Mouse (Mus musculus): ENCODE results near the gene Scn4a. TPM values are rescaled to one million over a fixed set of nuclear protein-coding genes. Genes with fewer than 3 reads are reported as not detected.
"Not testable (repeated sequence)": the region's sequence is repeated elsewhere in the genome, so short reads cannot be mapped to it uniquely, and the experiment has no call there.

Gene Scn4a
- polyA plus RNA-seq (2014; fragmentation: Nextera tagmentation; extraction: Ambion mirVana), result 0.13 TPM in 1 of 2 replicates, not detected in the other

DNA sequence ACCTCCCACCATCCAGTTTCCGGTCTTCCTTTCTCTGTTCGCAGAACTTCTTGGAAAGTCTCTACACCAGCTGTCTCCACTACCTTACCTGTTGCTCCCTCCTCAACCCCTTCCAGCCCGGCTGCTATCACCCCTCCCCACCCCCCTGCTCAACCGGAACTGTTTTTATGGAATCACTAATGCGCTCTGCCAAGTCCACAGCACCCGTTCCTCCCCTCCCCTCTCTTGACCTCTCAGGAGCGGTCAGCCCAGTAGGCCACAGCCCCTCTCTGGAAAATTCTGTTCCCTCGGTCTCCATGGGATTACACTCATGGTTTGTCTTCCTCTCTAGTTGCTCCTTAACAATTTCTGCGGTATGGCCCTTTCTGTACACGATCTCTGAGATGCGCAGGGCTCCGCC is at the start of gene Scn4a:
TSS of gene Scn4a (minus strand) at position 101 of the 400 bp plus-strand sequence.
- no peak within 1 kb of the TSS for H3K4me2 ChIP-seq (replicated peaks; ENCODE audit: low read depth, low read length)

DNA sequence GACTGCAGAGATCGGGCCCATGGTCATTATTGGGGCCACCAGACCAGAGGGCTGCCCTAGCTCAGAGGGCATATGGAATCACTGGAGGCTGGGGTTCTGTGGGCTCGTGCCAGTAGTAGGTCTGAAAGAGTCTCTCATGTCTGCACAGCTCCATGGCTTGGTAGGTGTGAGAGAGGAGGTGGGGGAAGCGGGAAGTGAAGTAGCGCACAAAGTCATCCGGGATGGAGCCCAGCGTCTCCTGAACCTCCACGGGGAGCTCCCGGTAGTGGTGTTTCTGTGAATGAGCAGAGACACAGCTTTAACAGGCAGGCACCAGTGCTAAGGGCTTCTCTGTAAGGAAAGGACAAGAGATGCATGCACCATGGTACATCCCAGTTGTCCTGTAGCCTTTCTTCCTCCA is 45.4 kb upstream of the Scn4a start:
- Histone ChIP-seq H3K4me2 (replicated peaks; ENCODE audit: low read depth, low read length) (no peak overlapping the region), H3K4me3 (ENCODE audit: low read depth, low read length) (no peak overlapping the region), H3K27ac (ENCODE audit: low read length) (no peak overlapping the region), H3K27me3 (ENCODE audit: control insufficient read depth, insufficient read depth, low read length) (no peaks in the 10 kb centered on the region), H3K4me1 (ENCODE audit: control insufficient read depth, insufficient read depth, low read length) (no peaks in the 10 kb centered on the region), H3K9me3 (ENCODE audit: control insufficient read depth, low read depth, low read length) (no peaks in the 10 kb centered on the region), H3K36me3 (ENCODE audit: control insufficient read depth, insufficient read depth, low read length) (peaks cover 16% of the 10 kb centered on the region), H3K9ac (replicated peaks; ENCODE audit: low read depth, low read length) (no peak overlapping the region)
- ATAC-seq (ENCODE audit: insufficient number of reproducible peaks, insufficient read depth, low FRiP score, low read depth), result no peak
- WGBS, result 84% methylated on average over 8 of the region's 8 CpGs

More for the DNA sequence above, at the start of gene Scn4a:
- Histone ChIP-seq H3K4me1 (ENCODE audit: control insufficient read depth, insufficient read depth, low read length) (no peaks in the 10 kb centered on the region), H3K27me3 (ENCODE audit: control insufficient read depth, insufficient read depth, low read length) (no peaks in the 10 kb centered on the region), H3K27ac (ENCODE audit: low read length) (no peak within 1 kb of the TSS), H3K36me3 (ENCODE audit: control insufficient read depth, insufficient read depth, low read length) (no peaks in the 10 kb centered on the region), H3K9ac (replicated peaks; ENCODE audit: low read depth, low read length) (no peak within 1 kb of the TSS), H3K9me3 (ENCODE audit: control insufficient read depth, low read depth, low read length) (no peaks in the 10 kb centered on the region), H3K4me3 (ENCODE audit: low read depth, low read length) (no peak within 1 kb of the TSS)
- 86% methylated on average over 12 of the region's 12 CpGs for WGBS
- no peak for ATAC-seq (ENCODE audit: insufficient number of reproducible peaks, insufficient read depth, low FRiP score, low read depth)

DNA sequence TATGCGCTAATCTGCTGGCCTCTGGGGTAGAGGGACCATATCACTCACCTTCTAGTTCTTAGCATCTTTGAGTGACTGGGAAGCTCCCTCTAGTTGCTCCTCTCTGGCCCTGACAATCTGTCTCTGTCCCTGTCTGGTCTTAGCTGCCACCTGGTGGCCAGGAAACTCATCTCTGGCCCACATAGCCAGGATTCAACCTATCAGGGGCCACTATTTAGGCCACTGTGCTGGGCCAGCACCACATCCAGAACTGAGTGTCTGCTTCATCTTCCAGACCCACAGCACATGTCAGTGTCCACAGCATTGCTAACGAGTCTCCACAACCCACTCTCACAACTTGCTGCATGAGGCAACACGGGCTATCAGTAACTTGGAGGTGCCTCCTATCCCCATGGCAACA is 44.6 kb upstream of the Scn4a start:
- no peaks in the 10 kb centered on the region for H3K9me3 ChIP-seq (ENCODE audit: control insufficient read depth, low read depth, low read length)
- no peak for ATAC-seq (ENCODE audit: insufficient number of reproducible peaks, insufficient read depth, low FRiP score, low read depth)
- WGBS, result 87% methylated on average over 3 of the region's 3 CpGs
- no peak overlapping the region for H3K9ac ChIP-seq (replicated peaks; ENCODE audit: low read depth, low read length)
- no peak overlapping the region for H3K4me2 ChIP-seq (replicated peaks; ENCODE audit: low read depth, low read length)
- H3K4me3 ChIP-seq (ENCODE audit: low read depth, low read length), result no peak overlapping the region
- no peaks in the 10 kb centered on the region for H3K4me1 ChIP-seq (ENCODE audit: control insufficient read depth, insufficient read depth, low read length)
- peaks cover 13% of the 10 kb centered on the region for H3K36me3 ChIP-seq (ENCODE audit: control insufficient read depth, insufficient read depth, low read length)
- no peak overlapping the region for H3K27ac ChIP-seq (ENCODE audit: low read length)
- H3K27me3 ChIP-seq (ENCODE audit: control insufficient read depth, insufficient read depth, low read length), result no peaks in the 10 kb centered on the region

DNA sequence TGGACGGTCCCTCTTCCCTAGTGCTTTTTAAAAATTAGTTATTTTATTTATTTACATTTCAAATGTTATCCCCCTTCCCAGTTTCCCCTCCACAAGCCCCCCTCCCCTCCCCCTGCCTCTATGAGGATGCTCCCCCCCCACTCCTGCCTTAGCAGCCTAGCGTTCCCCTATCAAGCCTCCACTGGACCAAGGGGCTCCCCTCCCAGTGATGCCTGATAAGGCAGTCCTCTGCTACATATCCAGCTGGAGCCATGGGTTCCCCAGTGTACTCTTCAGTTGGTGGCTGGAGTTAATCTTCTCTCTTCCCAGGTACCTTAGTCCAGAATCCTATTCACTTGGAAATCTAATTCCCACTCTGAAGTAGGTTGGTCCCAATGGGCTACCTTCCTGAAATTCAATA is 41.0 kb upstream of the Scn4a start:
- ATAC-seq (ENCODE audit: insufficient number of reproducible peaks, insufficient read depth, low FRiP score, low read depth); H3K9ac ChIP-seq (replicated peaks; ENCODE audit: low read depth, low read length); H3K27me3 ChIP-seq (ENCODE audit: control insufficient read depth, insufficient read depth, low read length); H3K4me1 ChIP-seq (ENCODE audit: control insufficient read depth, insufficient read depth, low read length); H3K4me3 ChIP-seq (ENCODE audit: low read depth, low read length); H3K4me2 ChIP-seq (replicated peaks; ENCODE audit: low read depth, low read length); H3K27ac ChIP-seq (ENCODE audit: low read length); H3K36me3 ChIP-seq (ENCODE audit: control insufficient read depth, insufficient read depth, low read length); H3K9me3 ChIP-seq (ENCODE audit: control insufficient read depth, low read depth, low read length): not testable (repeated sequence)
- WGBS, result 89% methylated on average over 2 of the region's 2 CpGs

DNA sequence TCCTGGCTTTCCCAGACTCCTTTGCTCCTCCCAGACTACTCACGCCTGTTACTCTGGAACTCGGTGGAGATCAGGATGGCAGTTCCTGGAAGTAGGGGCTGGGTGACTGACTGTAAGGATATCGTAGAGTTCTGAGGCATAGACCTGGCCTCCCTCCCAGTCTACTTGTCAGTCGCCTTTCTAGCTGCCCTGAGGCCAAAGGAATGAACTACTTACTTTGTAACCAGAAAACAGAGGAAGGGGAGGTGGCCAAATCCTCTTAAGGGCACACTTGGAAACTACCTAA is 40.2 kb upstream of the Scn4a start:
- no peak for ATAC-seq (ENCODE audit: insufficient number of reproducible peaks, insufficient read depth, low FRiP score, low read depth)
- 52% methylated on average over 4 of the region's 4 CpGs for WGBS
- Histone ChIP-seq H3K4me2 (replicated peaks; ENCODE audit: low read depth, low read length) (no peak overlapping the region), H3K36me3 (ENCODE audit: control insufficient read depth, insufficient read depth, low read length) (0 out of 2 replicates have a peak, but pooled peaks cover 2% of the 10 kb centered on the region), H3K9me3 (ENCODE audit: control insufficient read depth, low read depth, low read length) (no peaks in the 10 kb centered on the region), H3K27ac (ENCODE audit: low read length) (no peak overlapping the region), H3K9ac (replicated peaks; ENCODE audit: low read depth, low read length) (no peak overlapping the region), H3K27me3 (ENCODE audit: control insufficient read depth, insufficient read depth, low read length) (no peaks in the 10 kb centered on the region), H3K4me1 (ENCODE audit: control insufficient read depth, insufficient read depth, low read length) (no peaks in the 10 kb centered on the region), H3K4me3 (ENCODE audit: low read depth, low read length) (no peak overlapping the region)

DNA sequence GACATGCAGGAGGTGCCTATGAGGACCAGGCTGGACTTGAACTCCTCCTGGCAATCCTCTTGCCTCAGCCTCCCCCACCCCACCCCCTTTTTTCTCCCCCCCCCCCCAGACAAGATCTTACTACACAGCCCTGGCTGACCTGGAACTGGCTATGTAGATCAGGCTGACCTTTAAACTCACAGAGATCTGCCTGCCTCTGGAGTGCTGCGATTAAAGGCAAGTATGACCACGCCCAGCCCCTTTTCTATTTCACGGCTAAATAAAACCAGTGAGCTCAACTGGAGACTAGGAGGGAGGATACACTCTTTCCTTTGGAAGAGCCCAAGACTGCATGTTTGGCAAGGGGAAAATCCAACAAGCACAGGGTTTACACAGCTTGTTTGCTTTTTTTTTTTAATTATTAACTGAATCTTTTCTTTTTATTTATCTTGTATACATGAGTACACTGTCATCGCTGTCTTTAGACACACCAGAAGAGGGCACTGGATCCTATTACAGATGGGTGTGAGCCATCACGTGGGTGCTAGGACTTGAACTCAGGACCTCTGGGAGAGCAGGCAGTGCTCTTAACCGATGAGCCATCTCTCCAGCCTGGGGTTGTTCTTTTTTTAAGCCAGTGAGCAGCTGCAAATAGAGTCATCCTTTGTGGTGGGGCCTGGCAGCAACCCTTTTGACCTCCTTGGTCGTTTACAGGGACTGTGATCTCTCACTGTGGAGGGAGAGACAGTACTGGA is 39.7 kb upstream of the Scn4a start:
- WGBS, result 66% methylated on average over 7 of the region's 7 CpGs
- H3K4me2 ChIP-seq (replicated peaks; ENCODE audit: low read depth, low read length), result no peak overlapping the region
- no peak for ATAC-seq (ENCODE audit: insufficient number of reproducible peaks, insufficient read depth, low FRiP score, low read depth)

DNA sequence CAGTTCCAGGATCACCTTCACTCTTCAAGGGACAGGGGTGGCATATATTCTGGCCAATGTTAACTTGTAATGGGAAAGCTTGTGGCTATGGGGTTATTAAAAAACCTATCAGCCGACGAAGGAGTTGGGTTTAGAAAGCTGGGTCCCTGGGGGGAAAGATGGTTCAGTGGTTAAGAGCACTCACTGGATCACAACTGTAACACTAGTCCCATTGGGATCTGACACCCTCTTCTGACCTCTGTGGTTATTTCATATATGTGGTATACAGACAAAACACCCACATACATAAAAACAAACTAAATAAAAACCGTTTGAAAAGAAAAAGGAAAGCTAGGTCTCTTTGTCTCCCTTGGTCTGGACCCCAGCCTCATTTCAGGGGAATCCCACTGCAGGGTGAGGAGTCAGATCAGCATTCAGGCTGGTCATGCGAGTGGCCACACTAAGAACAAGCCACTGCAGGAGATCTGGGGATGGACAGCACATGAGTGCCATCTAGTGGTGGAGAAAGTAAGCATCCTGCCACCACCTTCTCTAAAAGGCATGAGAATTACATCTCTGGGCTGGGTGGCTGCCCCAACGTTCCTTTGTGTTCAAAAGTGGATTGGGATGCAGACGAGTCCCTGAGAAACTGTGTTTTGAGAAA is 38.6 kb upstream of the Scn4a start:
- ATAC-seq (ENCODE audit: insufficient number of reproducible peaks, insufficient read depth, low FRiP score, low read depth), result 0 out of 2 replicates have a peak, but pooled peaks have one; percentile 30
- Histone ChIP-seq H3K9me3 (ENCODE audit: control insufficient read depth, low read depth, low read length) (no peaks in the 10 kb centered on the region), H3K36me3 (ENCODE audit: control insufficient read depth, insufficient read depth, low read length) (no peaks in the 10 kb centered on the region), H3K4me2 (replicated peaks; ENCODE audit: low read depth, low read length) (no peak overlapping the region), H3K4me1 (ENCODE audit: control insufficient read depth, insufficient read depth, low read length) (no peaks in the 10 kb centered on the region), H3K27me3 (ENCODE audit: control insufficient read depth, insufficient read depth, low read length) (no peaks in the 10 kb centered on the region), H3K4me3 (ENCODE audit: low read depth, low read length) (no peak overlapping the region), H3K9ac (replicated peaks; ENCODE audit: low read depth, low read length) (no peak overlapping the region), H3K27ac (ENCODE audit: low read length) (no peak overlapping the region)
- WGBS, result 31% methylated on average over 6 of the region's 6 CpGs

More for the DNA sequence above, 39.7 kb upstream of the Scn4a start:
- no peaks in the 10 kb centered on the region for H3K9me3 ChIP-seq (ENCODE audit: control insufficient read depth, low read depth, low read length)
- H3K4me1 ChIP-seq (ENCODE audit: control insufficient read depth, insufficient read depth, low read length), result no peaks in the 10 kb centered on the region
- no peak overlapping the region for H3K27ac ChIP-seq (ENCODE audit: low read length)
- no peak overlapping the region for H3K9ac ChIP-seq (replicated peaks; ENCODE audit: low read depth, low read length)
- no peaks in the 10 kb centered on the region for H3K27me3 ChIP-seq (ENCODE audit: control insufficient read depth, insufficient read depth, low read length)
- H3K4me3 ChIP-seq (ENCODE audit: low read depth, low read length), result no peak overlapping the region
- no peaks in the 10 kb centered on the region for H3K36me3 ChIP-seq (ENCODE audit: control insufficient read depth, insufficient read depth, low read length)

DNA sequence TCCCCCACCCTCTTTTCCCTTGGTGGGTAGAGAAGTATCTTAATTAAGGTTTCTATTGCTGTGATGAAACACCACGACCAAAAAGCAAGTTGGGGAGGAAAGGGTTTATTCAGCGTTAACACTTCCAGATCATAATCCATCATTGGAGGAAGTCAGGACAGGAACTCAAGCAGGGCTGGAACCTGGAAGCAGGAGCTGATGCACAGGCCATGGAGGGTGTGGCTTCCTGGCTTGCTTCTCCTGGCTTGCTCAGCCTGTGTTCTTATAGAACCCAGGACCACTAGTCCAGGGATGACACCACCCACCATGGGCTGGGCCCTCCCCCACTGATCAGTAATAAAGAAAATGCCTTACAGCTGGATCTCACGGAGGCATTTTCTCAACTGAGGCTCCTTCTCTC is 37.7 kb upstream of the Scn4a start:
- ATAC-seq (ENCODE audit: insufficient number of reproducible peaks, insufficient read depth, low FRiP score, low read depth), result no peak
- Histone ChIP-seq H3K4me1 (ENCODE audit: control insufficient read depth, insufficient read depth, low read length) (no peaks in the 10 kb centered on the region), H3K27ac (ENCODE audit: low read length) (no peak overlapping the region), H3K9me3 (ENCODE audit: control insufficient read depth, low read depth, low read length) (no peaks in the 10 kb centered on the region), H3K9ac (replicated peaks; ENCODE audit: low read depth, low read length) (no peak overlapping the region), H3K27me3 (ENCODE audit: control insufficient read depth, insufficient read depth, low read length) (no peaks in the 10 kb centered on the region), H3K4me3 (ENCODE audit: low read depth, low read length) (no peak overlapping the region), H3K36me3 (ENCODE audit: control insufficient read depth, insufficient read depth, low read length) (no peaks in the 10 kb centered on the region), H3K4me2 (replicated peaks; ENCODE audit: low read depth, low read length) (no peak overlapping the region)
- 32% methylated on average over 3 of the region's 3 CpGs for WGBS
